Mouse (Mus musculus): ENCODE measurements around the gene Limd2. TPM values are rescaled to one million over a fixed set of nuclear protein-coding genes. Genes with fewer than 3 reads are reported as not detected.

Limd2 gene
- total RNA-seq, 2 experiments from 2014 or later: 1.3 to 1.7 TPM

DNA sequence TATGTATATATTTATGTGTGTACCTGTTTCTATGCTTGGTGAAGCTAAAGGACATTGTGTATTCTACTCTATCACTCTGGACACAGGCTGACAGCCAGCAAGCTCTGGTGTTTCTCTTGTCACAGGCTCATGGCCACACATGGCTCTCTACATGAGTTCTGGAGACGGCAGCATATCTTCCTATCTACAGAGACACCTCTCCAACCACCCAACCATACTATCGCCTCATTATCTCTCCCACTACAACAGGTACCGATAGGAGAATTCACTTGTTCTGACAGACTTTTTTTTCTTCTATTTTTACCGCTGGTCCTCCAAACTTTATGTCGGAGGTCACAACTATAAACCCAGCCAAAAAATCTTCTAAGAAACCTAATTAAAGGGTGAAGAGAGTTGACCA, 31.6 kb upstream of the Limd2 start:
- DNase-seq: no peak
- Histone ChIP-seq H3K4me3 (peak overlapping the region; percentile 80; the same call in 1 of the 2 replicates), H3K27ac (no peak overlapping the region; the same call in 1 of the 2 replicates)
- intact Hi-C loops (cut with DNase I): loop anchor here (2.0 kb wide), 1 partner anchor 31 kb away; the partner anchor contains the start of genes Gm10840 and Limd2
- no peak for TF ChIP-seq CTCF (IDR thresholded peaks at IDR 0.05)

DNA sequence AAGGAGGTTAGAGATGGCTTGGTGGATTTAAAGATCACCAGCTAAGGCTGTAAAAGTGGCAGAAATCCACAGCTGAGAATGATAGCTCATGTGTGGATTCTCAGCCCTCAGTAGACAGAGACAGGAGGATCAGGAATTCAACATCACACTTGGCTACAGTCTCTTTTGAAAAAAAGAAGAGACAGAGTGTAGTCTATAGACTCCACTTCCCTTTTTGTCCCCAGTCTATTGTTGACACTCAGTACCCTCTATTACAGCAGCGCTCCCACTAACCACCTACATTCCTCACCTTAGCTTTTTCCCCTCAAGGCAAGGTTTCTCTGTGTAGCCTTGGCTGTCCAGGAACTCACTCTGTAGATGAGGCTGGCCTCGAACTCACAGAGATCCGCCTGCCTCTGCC, 31.1 kb upstream of the Limd2 start:
- H3K27ac ChIP-seq: no peak overlapping the region
- DNase-seq: no peak
- intact Hi-C loops (cut with DNase I): loop anchor here (2.0 kb wide), 1 partner anchor 31 kb away; the partner anchor contains the start of genes Gm10840 and Limd2
- H3K4me3 ChIP-seq: no peak overlapping the region
- no peak for TF ChIP-seq CTCF (IDR thresholded peaks at IDR 0.05)

DNA sequence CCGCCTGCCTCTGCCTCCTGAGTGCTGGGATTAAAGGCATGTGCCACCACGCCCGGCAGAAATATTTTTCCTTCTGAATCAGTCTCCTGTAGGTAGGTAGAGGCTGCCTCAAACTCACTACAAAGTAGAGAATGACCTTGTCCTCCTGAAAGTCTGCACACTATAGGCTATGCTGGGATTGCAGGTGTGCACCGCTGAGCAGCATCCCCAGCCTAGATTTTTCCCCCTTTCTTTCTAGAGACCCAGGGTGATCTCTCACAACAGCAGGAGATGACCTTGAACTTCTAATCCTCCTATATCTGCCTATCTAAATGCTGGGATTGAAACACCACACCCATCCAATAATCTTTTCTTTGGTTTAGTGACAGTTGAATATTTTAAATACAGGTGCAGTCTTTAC, 26.7 kb upstream of the Limd2 start:
- Histone ChIP-seq H3K4me3 (no peak overlapping the region), H3K27ac (peak overlapping the region; percentile 12; the same call in 1 of the 2 replicates)
- TF ChIP-seq CTCF (IDR thresholded peaks at IDR 0.05): no peak
- DNase-seq: no peak
- intact Hi-C loops (cut with DNase I): no loop called here

DNA sequence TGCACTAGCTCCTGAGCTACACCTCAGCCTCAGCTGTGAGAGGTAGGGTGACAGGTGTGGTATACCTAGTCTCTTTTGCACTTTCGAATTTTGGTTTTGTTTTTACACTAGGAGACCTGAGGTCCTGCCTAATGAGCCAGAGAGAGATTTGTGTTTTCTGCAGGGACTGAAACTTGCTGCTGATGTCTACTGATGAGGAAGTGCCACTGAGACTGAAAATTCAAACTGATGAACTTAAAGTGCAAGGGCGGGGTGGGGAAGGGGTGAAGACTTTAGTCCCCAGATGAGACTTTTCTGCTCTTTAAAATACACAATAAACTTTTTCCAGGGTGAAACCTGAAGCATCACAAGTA, 19.8 kb upstream of the Limd2 start:
- intact Hi-C loops (cut with DNase I): no loop called here
- DNase-seq: no peak
- Histone ChIP-seq H3K27ac (peak overlapping the region; percentile 48; the same call in 1 of the 2 replicates), H3K4me3 (no peak overlapping the region)
- no peak for TF ChIP-seq CTCF (IDR thresholded peaks at IDR 0.05)

DNA sequence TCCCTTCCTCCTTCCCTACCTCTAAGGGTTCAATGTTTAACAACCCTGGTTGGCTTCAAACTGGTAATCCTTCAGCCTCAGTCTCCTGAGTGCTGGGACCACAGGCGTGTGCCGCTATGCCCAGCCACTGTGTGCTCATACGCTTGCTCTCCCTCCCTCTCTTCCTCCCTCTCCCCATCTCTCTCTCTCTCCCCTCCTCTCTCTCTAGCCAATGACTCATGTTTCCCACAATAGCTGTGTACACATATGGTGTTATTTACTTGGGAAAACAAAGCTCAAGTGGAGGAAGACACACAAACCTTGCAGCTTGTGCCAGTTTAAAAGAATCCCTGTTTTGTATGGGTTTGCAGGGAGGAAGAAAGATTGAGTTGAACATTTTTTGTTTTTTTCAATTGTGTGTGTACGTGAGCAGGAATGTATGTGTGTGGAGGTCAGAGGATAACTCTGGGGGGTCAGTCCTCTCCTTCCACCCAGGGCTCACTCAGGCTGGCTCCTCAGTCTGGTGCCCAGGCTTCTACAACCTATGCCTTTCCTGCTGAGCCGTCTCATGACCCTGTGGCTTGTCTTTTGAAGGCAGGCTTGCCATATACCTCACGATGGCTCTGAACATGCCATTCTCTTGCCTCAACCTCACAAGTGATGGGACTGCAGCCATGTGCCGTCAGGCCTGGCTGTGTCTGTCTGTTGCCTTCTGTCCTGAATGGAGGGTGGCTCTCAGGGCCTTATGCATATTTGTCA, 19.2 kb upstream of the Limd2 start:
- intact Hi-C loops (cut with DNase I): no loop called here
- no peak for TF ChIP-seq CTCF (IDR thresholded peaks at IDR 0.05)
- Histone ChIP-seq H3K4me3 (no peak overlapping the region), H3K27ac (peak overlapping the region; percentile 48; the same call in 1 of the 2 replicates)
- DNase-seq: no peak

DNA sequence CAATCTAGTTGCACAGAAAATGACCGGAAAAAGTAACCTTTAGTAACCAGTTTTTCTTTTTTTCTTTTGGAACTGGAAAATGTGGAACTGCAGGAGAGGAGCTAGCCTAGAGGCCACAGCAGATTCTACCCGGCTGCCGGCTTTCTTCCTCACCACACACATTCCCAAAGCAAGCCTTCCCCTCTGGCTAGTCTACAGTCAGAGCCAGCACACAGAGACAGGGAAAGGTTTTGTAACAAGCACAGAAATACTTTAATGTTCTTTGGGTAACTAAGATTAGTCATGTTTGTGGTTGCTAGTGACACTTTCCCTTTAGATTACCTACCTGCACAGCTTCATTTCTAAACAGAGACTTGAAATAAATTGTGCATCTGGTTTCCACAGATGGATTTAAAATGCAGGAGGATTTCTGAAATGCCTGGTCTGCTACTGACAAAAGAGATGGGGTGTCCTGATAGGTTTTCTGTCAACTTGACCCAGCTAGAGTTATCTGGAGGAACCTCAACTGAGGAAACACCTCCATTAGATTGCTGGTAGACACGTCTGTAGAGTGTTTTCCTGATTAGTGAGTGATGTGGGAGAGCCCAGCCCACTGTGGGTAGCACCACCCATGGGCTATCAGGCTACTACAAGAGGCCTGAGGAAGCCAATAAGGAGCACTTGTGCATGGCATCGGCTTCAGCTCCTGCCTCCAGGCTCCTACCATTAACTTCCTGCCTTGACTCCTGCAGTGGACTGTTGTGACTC, 17.5 kb upstream of the Limd2 start:
- no peak overlapping the region for H3K4me3 ChIP-seq
- H3K27ac ChIP-seq: no peak overlapping the region
- TF ChIP-seq CTCF (IDR thresholded peaks at IDR 0.05): no peak
- intact Hi-C loops (cut with DNase I): no loop called here
- DNase-seq: no peak

DNA sequence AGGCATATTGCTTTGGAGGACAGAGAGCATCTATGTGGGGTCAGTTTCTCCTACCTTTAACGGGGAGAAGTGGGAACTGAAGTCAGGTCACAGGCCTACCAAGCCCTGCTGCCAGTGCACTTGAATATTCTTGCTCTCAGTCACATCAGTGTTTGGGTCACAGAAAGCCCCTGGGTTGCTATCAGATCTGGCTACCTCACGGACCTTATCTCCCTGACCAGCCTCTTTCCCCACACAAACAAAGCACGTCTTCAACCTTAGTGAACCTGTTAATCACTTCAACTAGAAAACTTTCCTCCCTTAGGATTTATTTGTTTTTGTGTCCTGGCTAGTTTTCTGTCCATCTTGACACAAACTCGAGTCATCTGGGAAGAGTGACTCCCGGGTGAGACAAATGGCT, 15.7 kb upstream of the Limd2 start:
- Histone ChIP-seq H3K27ac (no peak overlapping the region), H3K4me3 (no peak overlapping the region)
- no peak for DNase-seq
- no peak for TF ChIP-seq CTCF (IDR thresholded peaks at IDR 0.05)
- intact Hi-C loops (cut with DNase I): no loop called here

DNA sequence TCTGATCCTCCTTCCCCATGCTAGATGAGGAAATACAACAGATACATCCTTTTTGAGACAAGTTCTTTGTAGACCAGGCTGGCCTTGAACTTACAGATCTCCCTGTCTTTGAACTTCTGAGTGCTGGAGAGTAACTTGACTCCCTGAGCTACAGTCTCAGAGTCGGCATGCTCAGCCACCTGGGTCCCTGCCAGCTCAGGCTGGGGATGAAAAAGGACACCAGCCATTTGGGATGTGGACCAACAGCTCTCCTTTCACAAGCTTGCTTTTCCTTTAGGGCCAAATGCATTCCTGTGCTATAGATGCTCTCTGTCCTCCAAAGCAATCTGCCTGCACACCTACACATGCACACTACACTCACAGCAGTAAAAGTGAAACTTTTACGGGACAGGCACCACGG, 14.4 kb upstream of the Limd2 start:
- no peak overlapping the region for H3K4me3 ChIP-seq
- DNase-seq: peak; percentile 88
- peak overlapping the region; percentile 69 for H3K27ac ChIP-seq
- TF ChIP-seq CTCF (IDR thresholded peaks at IDR 0.05): no peak
- intact Hi-C loops (cut with DNase I): no loop called here

DNA sequence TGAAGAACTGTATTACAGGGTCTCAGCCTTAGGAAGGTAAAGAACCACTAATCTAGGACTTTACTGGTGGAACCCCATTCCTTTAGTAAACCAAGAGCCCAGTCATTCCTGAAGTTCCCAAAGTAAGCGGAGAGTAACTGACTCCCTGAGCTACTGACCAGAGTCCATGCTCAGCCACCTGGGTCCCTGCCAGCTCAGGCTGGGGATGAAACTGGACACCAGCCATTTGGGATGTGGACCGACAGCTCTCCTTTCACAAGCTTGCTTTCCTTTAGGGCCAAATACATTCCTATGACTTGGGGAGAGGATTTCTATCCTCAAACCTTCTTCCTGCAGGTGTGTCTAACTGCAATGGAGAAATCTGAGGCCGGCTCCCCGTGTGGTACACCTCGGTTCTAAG, 13.7 kb upstream of the Limd2 start:
- Histone ChIP-seq H3K4me3 (no peak overlapping the region), H3K27ac (peak overlapping the region; percentile 69)
- peak; percentile 82 for DNase-seq
- no peak for TF ChIP-seq CTCF (IDR thresholded peaks at IDR 0.05)
- intact Hi-C loops (cut with DNase I): no loop called here

DNA sequence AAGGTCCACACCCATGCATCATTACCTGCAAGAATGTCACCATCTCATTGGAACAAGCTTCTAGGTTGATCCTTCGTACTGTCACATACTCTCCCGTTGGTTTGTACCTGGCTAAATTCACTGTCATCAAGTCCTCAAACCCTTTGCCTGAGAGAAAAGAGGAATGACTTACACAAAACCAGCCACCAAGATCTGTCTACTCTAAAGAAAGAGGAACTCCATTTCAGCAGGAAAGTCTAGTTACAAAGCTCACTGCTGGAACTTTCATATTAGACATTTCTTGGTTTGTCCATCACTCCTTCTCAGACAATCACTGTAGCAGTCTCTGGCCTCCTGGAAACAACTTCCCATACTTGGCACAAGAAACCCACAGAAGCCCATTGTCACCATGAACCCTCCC, 12.6 kb upstream of the Limd2 start:
- TF ChIP-seq CTCF (IDR thresholded peaks at IDR 0.05): no peak

DNA sequence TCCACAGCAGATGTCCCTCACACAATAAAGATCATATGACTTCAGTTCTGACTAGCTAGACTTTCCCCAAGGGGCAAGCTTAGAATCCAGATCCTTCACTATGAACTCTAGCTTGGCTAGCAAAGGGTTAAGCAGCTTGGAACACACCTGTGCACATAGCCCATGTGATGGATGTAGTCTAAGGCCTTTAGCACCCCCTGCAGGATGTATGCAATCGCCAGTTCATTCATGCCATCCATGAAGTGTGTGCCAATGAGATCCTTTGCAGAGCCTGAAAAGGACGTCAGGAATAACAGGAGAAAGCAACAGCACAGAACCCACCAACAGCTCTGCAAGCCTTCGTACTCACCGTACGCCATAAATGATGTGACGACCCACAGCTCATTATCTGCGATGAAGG, 10.1 kb upstream of the Limd2 start:
- peak; percentile 19; the same call in 1 of the 2 replicates for TF ChIP-seq CTCF (IDR thresholded peaks at IDR 0.05)
- no peak for DNase-seq
- intact Hi-C loops (cut with DNase I): no loop called here
- H3K4me3 ChIP-seq: no peak overlapping the region
- no peak overlapping the region for H3K27ac ChIP-seq

More for the DNA sequence above, 12.6 kb upstream of the Limd2 start:
- Histone ChIP-seq H3K4me3 (no peak overlapping the region), H3K27ac (no peak overlapping the region)
- intact Hi-C loops (cut with DNase I): no loop called here
- no peak for DNase-seq

DNA sequence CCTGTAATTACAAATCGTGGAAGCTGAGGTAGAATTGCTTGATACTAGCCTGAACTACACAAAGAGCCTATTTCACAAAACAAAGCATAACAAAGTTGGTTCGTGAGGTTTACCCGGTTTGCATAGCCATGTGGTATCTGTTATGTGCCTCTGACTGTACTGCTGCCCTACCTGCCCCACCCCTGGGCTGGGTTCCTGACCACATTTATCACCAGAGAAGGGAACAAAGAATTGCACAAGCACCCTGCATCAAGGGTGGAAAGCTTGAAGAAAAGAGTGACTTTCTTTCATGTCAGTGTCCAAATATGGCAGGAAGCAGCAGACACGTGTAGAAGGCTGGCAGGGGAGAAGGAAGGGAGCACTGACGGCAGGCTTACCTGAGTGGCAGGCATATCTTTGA, 6.8 kb upstream of the Limd2 start:
- Histone ChIP-seq H3K27ac (no peak overlapping the region), H3K4me3 (no peak overlapping the region)
- no peak for TF ChIP-seq CTCF (IDR thresholded peaks at IDR 0.05)
- DNase-seq: no peak
- intact Hi-C loops (cut with DNase I): no loop called here

DNA sequence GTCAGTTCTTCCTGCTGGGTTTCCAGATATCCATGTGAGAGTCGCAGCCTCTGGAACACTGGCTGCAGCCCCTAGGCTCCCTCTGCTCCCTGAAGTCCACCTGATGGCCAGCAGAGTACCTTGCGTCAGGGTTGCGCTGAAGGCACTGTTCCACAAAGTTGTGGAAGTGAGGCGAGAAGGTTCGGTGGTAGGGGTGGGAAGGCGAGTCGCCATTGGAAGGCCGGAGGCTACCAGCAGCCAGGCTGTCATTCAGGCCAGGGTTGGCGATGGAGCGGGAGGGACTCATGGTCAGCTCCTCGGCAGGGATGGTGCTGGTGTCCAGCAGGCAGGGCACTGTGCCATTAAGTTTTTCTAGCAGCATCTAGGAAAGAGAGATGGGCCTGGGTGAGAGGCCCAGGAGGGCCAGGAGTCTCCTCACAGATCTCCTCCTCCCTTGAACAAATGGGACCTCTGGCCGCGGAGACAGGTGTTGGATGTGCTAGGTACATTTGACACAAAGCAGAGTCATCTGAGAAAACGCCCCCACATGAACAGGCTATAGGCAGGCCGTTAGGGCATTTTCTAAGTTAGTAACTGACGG, 4.0 kb upstream of the Limd2 start:
- TF ChIP-seq CTCF (IDR thresholded peaks at IDR 0.05): no peak
- no peak for DNase-seq
- H3K27ac ChIP-seq: peak overlapping the region; percentile 68
- H3K4me3 ChIP-seq: peak overlapping the region; percentile 23
- intact Hi-C loops (cut with DNase I): no loop called here

Measured in gastrocnemius, adult 2 months (tissue).